Mouse (Mus musculus): ENCODE results near the gene Map2.

Gene Map2

GRCm38 (mm10) chr1:66175041-66175665, at the start of gene Map2:
Map2 (plus strand) TSS chr1:66175273.
- DNase-seq (ENCODE audit: low spot score), result peak; percentile 45

- DNase-seq (ENCODE audit: low spot score), result no peak
These were observed 42.1 kb upstream of the Map2 start for GRCm38 (mm10) chr1:66133014-66133413.

- no peak for DNase-seq (ENCODE audit: low spot score)
These were observed 39.7 kb upstream of the Map2 start for GRCm38 (mm10) chr1:66135324-66135723.

GRCm38 (mm10) chr1:66140686-66141085, 34.4 kb upstream of the Map2 start:
- no peak for DNase-seq (ENCODE audit: low spot score)

- no peak for DNase-seq (ENCODE audit: low spot score)
These were observed 29.9 kb upstream of the Map2 start for GRCm38 (mm10) chr1:66145180-66145579.

GRCm38 (mm10) chr1:66148825-66149514, 26.1 kb upstream of the Map2 start:
- DNase-seq (ENCODE audit: low spot score), result no peak

- DNase-seq (ENCODE audit: low spot score), result no peak
These were observed 24.3 kb upstream of the Map2 start for GRCm38 (mm10) chr1:66150806-66151205.

GRCm38 (mm10) chr1:66157135-66157534, 17.9 kb upstream of the Map2 start:
- DNase-seq (ENCODE audit: low spot score), result no peak

GRCm38 (mm10) chr1:66157589-66157988, 17.5 kb upstream of the Map2 start:
- DNase-seq (ENCODE audit: low spot score), result no peak

GRCm38 (mm10) chr1:66164648-66165047, 10.4 kb upstream of the Map2 start:
- DNase-seq (ENCODE audit: low spot score), result no peak

GRCm38 (mm10) chr1:66168722-66169121, 6.4 kb upstream of the Map2 start:
- no peak for DNase-seq (ENCODE audit: low spot score)

- no peak for DNase-seq (ENCODE audit: low spot score)
These were observed 2.9 kb upstream of the Map2 start for GRCm38 (mm10) chr1:66172127-66172526.

GRCm38 (mm10) chr1:66173630-66174029, 1.4 kb upstream of the Map2 start:
- no peak for DNase-seq (ENCODE audit: low spot score)

GRCm38 (mm10) chr1:66176012-66176837, 1.2 kb downstream of the Map2 start:
- no peak for DNase-seq (ENCODE audit: low spot score)

- DNase-seq (ENCODE audit: low spot score), result no peak
These were observed 1.7 kb downstream of the Map2 start for GRCm38 (mm10) chr1:66176838-66177105.

GRCm38 (mm10) chr1:66177489-66178170, 2.6 kb downstream of the Map2 start:
- DNase-seq (ENCODE audit: low spot score), result no peak

GRCm38 (mm10) chr1:66187016-66187681, 12.1 kb downstream of the Map2 start:
- no peak for DNase-seq (ENCODE audit: low spot score)

GRCm38 (mm10) chr1:66192401-66192800, 17.3 kb downstream of the Map2 start:
- DNase-seq (ENCODE audit: low spot score), result no peak

GRCm38 (mm10) chr1:66192891-66193290, 17.8 kb downstream of the Map2 start:
- DNase-seq (ENCODE audit: low spot score), result no peak

- no peak for DNase-seq (ENCODE audit: low spot score)
These were observed 20.1 kb downstream of the Map2 start for GRCm38 (mm10) chr1:66195040-66195726.

- no peak for DNase-seq (ENCODE audit: low spot score)
These were observed 21.2 kb downstream of the Map2 start for GRCm38 (mm10) chr1:66196240-66196639.
